Comparison of ENCODE assay signal across 13 mouse cellular contexts in the genomic region with DNA sequence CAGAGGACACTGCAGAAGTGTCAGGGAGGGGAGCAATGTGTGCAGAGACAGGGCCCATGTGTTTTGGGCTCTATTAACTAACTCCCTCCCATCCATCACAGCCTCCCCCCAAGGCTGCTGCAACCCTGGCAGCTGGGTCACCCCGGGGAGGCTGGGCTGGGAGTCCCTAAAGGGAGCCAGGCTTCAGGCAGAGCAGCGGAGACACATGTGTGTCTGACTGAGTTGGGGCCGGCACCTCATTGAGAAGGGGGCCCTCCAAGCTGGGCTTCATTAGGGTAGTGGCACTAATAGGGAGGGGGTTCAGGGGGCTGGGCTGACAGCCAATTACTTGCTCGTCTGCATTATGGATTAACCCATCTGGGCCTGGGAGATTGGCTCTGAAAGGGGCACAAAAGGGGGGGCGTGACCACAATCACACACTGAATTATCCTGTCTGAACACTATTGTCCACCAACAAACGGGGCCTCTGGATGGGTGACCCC. TPM values are rescaled to one million over a fixed set of nuclear protein-coding genes. Genes with fewer than 3 reads are reported as not detected.
DNase-seq lines count a peak whose midpoint lies in the region; ATAC-seq and TF ChIP-seq lines count a peak whose summit lies in the region.
"Had no signal": no experiment of that assay in that cellular context is flagged by ENCODE, and none has a peak within 500 bp of the region (broad histone marks: within the 10 kb centered on the region; RNA-seq: fewer than 3 reads in every experiment).

No protein-coding gene starts in this region.

- H3K9ac ChIP-seq in lung, embryonic 15.5 days = no peak overlapping the region
- no peak overlapping the region for H3K9ac ChIP-seq in lung, postnatal 0 days (replicated peaks; ENCODE audit: low read depth)
- no peak overlapping the region for H3K9ac ChIP-seq in forebrain, embryonic 12.5 days
- no peak overlapping the region for H3K9ac ChIP-seq in midbrain, embryonic 12.5 days (replicated peaks)
- no peak overlapping the region for H3K9ac ChIP-seq in stomach, postnatal 0 days (ENCODE audit: low read length)
- H3K9ac ChIP-seq: limb, embryonic 12.5 days had no signal

- H3K9me3 ChIP-seq in lung, embryonic 15.5 days = no peaks in the 10 kb centered on the region
- H3K9me3 ChIP-seq in lung, postnatal 0 days (ENCODE audit: low read length) = no peaks in the 10 kb centered on the region
- no peaks in the 10 kb centered on the region for H3K9me3 ChIP-seq in forebrain, embryonic 12.5 days
- no peaks in the 10 kb centered on the region for H3K9me3 ChIP-seq in midbrain, embryonic 12.5 days
- no peaks in the 10 kb centered on the region for H3K9me3 ChIP-seq in stomach, postnatal 0 days (ENCODE audit: control insufficient read depth, low read length)
- H3K9me3 ChIP-seq: limb, embryonic 12.5 days had no signal

- no peak for TF ChIP-seq EP300 in lung, postnatal 0 days (IDR thresholded peaks at IDR 0.05)
- TF ChIP-seq EP300 in stomach, postnatal 0 days (optimal IDR thresholded peaks at IDR 0.05) = no peak

- peaks cover 83% of the 10 kb centered on the region for H3K27me3 ChIP-seq in lung, embryonic 15.5 days
- peaks cover 43% of the 10 kb centered on the region for H3K27me3 ChIP-seq in lung, postnatal 0 days (replicated peaks; ENCODE audit: insufficient read depth, low read length)
- peaks cover 46% of the 10 kb centered on the region for H3K27me3 ChIP-seq in forebrain, embryonic 12.5 days
- peaks cover 88% of the 10 kb centered on the region for H3K27me3 ChIP-seq in midbrain, embryonic 12.5 days
- peaks cover 6% of the 10 kb centered on the region; the same call in 1 of the 2 replicates for H3K27me3 ChIP-seq in stomach, postnatal 0 days (ENCODE audit: control insufficient read depth, insufficient read depth, low read length)

- WGBS in lung, embryonic 15.5 days = 11% methylated on average over 6 of the region's 6 CpGs
- 21% methylated on average over 6 of the region's 6 CpGs for WGBS in lung, postnatal 0 days
- 0% methylated on average over 6 of the region's 6 CpGs for WGBS in forebrain, embryonic 12.5 days
- WGBS in midbrain, embryonic 12.5 days = 4% methylated on average over 6 of the region's 6 CpGs
- WGBS in stomach, postnatal 0 days = 16% methylated on average over 6 of the region's 6 CpGs

- H3K4me2 ChIP-seq in lung, embryonic 15.5 days = no peak overlapping the region
- no peak overlapping the region for H3K4me2 ChIP-seq in lung, postnatal 0 days (replicated peaks; ENCODE audit: low read depth, low read length)
- H3K4me2 ChIP-seq in forebrain, embryonic 12.5 days = peak overlapping the region; percentile 10
- H3K4me2 ChIP-seq in midbrain, embryonic 12.5 days (replicated peaks) = peak overlapping the region; percentile 12; the same call in 1 of the 2 replicates
- H3K4me2 ChIP-seq in stomach, postnatal 0 days (replicated peaks; ENCODE audit: low read depth) = no peak overlapping the region
- H3K4me2 ChIP-seq: limb, embryonic 12.5 days had no signal

- ATAC-seq in lung, embryonic 15.5 days (ENCODE audit: borderline replicate concordance, extremely low read depth, low FRiP score, low TSS enrichment) = peak; percentile 77
- ATAC-seq in lung, postnatal 0 days = no peak
- peak; percentile 80 for ATAC-seq in forebrain, embryonic 12.5 days (ENCODE audit: low FRiP score)
- ATAC-seq in midbrain, embryonic 12.5 days (ENCODE audit: low FRiP score, low read depth) = peak; percentile 81
- ATAC-seq in stomach, postnatal 0 days (ENCODE audit: low FRiP score, low TSS enrichment) = no peak

- intact Hi-C loops in heart, postnatal 10 days (cut with DNase I) = no loop called here

- TF ChIP-seq CTCF in lung, postnatal 0 days (IDR thresholded peaks at IDR 0.05) = no peak
- TF ChIP-seq CTCF in stomach, postnatal 0 days (IDR thresholded peaks at IDR 0.05; ENCODE audit: low read depth) = no peak

- H3K36me3 ChIP-seq in lung, embryonic 15.5 days = no peaks in the 10 kb centered on the region
- H3K36me3 ChIP-seq in lung, postnatal 0 days (ENCODE audit: insufficient read depth, low read length) = no peaks in the 10 kb centered on the region
- H3K36me3 ChIP-seq in forebrain, embryonic 12.5 days (replicated peaks) = no peaks in the 10 kb centered on the region
- H3K36me3 ChIP-seq in midbrain, embryonic 12.5 days = no peaks in the 10 kb centered on the region
- H3K36me3 ChIP-seq in stomach, postnatal 0 days (ENCODE audit: control insufficient read depth, insufficient read depth, low read length) = no peaks in the 10 kb centered on the region
- H3K36me3 ChIP-seq: limb, embryonic 12.5 days had no signal

- no peak for DNase-seq in lung, postnatal 0 days (ENCODE audit: low spot score)
- DNase-seq in retina, postnatal 1 day = peak; percentile 86
- no peak for DNase-seq in heart, postnatal 10 days
- no peak for DNase-seq in stomach, postnatal 0 days (ENCODE audit: low spot score)
- DNase-seq: cerebellum, postnatal 36 days; layer of hippocampus, adult 9-11 months; lung, adult 2 months; thymus, postnatal 14 days had no signal

- peaks cover 22% of the 10 kb centered on the region for H3K4me1 ChIP-seq in lung, embryonic 15.5 days
- H3K4me1 ChIP-seq in lung, postnatal 0 days (ENCODE audit: insufficient read depth, low read depth, low read length) = no peaks in the 10 kb centered on the region
- H3K4me1 ChIP-seq in forebrain, embryonic 12.5 days = peaks cover 79% of the 10 kb centered on the region
- H3K4me1 ChIP-seq in midbrain, embryonic 12.5 days = peaks cover 73% of the 10 kb centered on the region
- no peaks in the 10 kb centered on the region for H3K4me1 ChIP-seq in stomach, postnatal 0 days (replicated peaks; ENCODE audit: control insufficient read depth, insufficient read depth)

- H3K27ac ChIP-seq in lung, embryonic 15.5 days = no peak overlapping the region
- H3K27ac ChIP-seq in lung, postnatal 0 days (ENCODE audit: low read length) = no peak overlapping the region
- H3K27ac ChIP-seq in forebrain, embryonic 12.5 days = peak overlapping the region; percentile 78
- H3K27ac ChIP-seq in midbrain, embryonic 12.5 days (replicated peaks) = peak overlapping the region; percentile 64
- H3K27ac ChIP-seq in stomach, postnatal 0 days (replicated peaks) = no peak overlapping the region
- H3K27ac ChIP-seq: limb, embryonic 12.5 days had no signal

- no peak overlapping the region for H3K4me3 ChIP-seq in lung, embryonic 15.5 days
- no peak overlapping the region for H3K4me3 ChIP-seq in lung, postnatal 0 days (ENCODE audit: low read depth, low read length)
- no peak overlapping the region for H3K4me3 ChIP-seq in forebrain, embryonic 12.5 days (replicated peaks)
- no peak overlapping the region for H3K4me3 ChIP-seq in midbrain, embryonic 12.5 days
- H3K4me3 ChIP-seq in stomach, postnatal 0 days (ENCODE audit: low read depth, low read length) = no peak overlapping the region
- H3K4me3 ChIP-seq: limb, embryonic 12.5 days had no signal

RNA-seq across cellular contexts. Expression of gene Robo3, which starts 21.0 kb away (rescaled TPM):
- 0.18 and 0.21 TPM in 2 replicates for polyA plus RNA-seq in lung, embryonic 15.5 days (2015; fragmentation: Nextera tagmentation; extraction: Ambion mirVana)
- 0.08 and 0.14 TPM in 2 replicates for polyA plus RNA-seq in lung, postnatal 0 days (2015; fragmentation: Nextera tagmentation; extraction: Ambion mirVana)
- polyA plus RNA-seq in forebrain, embryonic 12.5 days (2016; fragmentation: Nextera tagmentation; extraction: Ambion mirVana) = 22.7 and 24.1 TPM in 2 replicates
- 52.2 and 65.0 TPM in 2 replicates for polyA plus RNA-seq in midbrain, embryonic 12.5 days (2016; fragmentation: Nextera tagmentation; extraction: Ambion mirVana)
- not detected for total RNA-seq in heart, postnatal 10 days (2021)
- 0.02 and 0.11 TPM in 2 replicates for polyA plus RNA-seq in stomach, postnatal 0 days (2015; fragmentation: Nextera tagmentation; extraction: Ambion mirVana)
- total RNA-seq: heart, postnatal 25 days had no signal
- polyA plus RNA-seq: limb, embryonic 12.5 days had no signal

RNA-seq across cellular contexts. Expression of gene Msantd2, which starts 35.1 kb away (rescaled TPM):
- 26.1 and 26.9 TPM in 2 replicates for polyA plus RNA-seq in lung, embryonic 15.5 days (2015; fragmentation: Nextera tagmentation; extraction: Ambion mirVana)
- 12.1 and 12.2 TPM in 2 replicates for polyA plus RNA-seq in lung, postnatal 0 days (2015; fragmentation: Nextera tagmentation; extraction: Ambion mirVana)
- polyA plus RNA-seq in forebrain, embryonic 12.5 days (2016; fragmentation: Nextera tagmentation; extraction: Ambion mirVana) = 46.9 and 47.3 TPM in 2 replicates
- 45.7 and 53.3 TPM in 2 replicates for polyA plus RNA-seq in midbrain, embryonic 12.5 days (2016; fragmentation: Nextera tagmentation; extraction: Ambion mirVana)
- 10 to 100 TPM; 11.7 to 16.4 TPM for total RNA-seq in heart, postnatal 10 days (2021)
- 7.5 TPM in 2 replicates for polyA plus RNA-seq in stomach, postnatal 0 days (2015; fragmentation: Nextera tagmentation; extraction: Ambion mirVana)

RNA-seq across cellular contexts. Expression of gene Robo4, which starts 52.4 kb away (rescaled TPM):
- polyA plus RNA-seq in lung, embryonic 15.5 days (2015; fragmentation: Nextera tagmentation; extraction: Ambion mirVana) = 20.6 and 23.7 TPM in 2 replicates
- polyA plus RNA-seq in lung, postnatal 0 days (2015; fragmentation: Nextera tagmentation; extraction: Ambion mirVana) = 18.9 and 21.6 TPM in 2 replicates
- polyA plus RNA-seq in forebrain, embryonic 12.5 days (2016; fragmentation: Nextera tagmentation; extraction: Ambion mirVana) = 4.8 and 5.4 TPM in 2 replicates
- polyA plus RNA-seq in midbrain, embryonic 12.5 days (2016; fragmentation: Nextera tagmentation; extraction: Ambion mirVana) = 6.1 and 6.2 TPM in 2 replicates
- total RNA-seq in heart, postnatal 10 days (2021) = 10 to 100 TPM; 40.9 to 50.6 TPM
- 4.4 and 5.2 TPM in 2 replicates for polyA plus RNA-seq in stomach, postnatal 0 days (2015; fragmentation: Nextera tagmentation; extraction: Ambion mirVana)

Comparison
In these comparisons a context has a peak if more than half of its experiments do, and no peak if none do; other contexts are left out.
1. ATAC-seq: peak in lung, embryonic 15.5 days (single experiment), forebrain, embryonic 12.5 days (single experiment) and midbrain, embryonic 12.5 days (single experiment); none in lung, postnatal 0 days (single experiment) and stomach, postnatal 0 days (single experiment).
2. H3K27ac ChIP-seq: peak in forebrain, embryonic 12.5 days (single experiment) and midbrain, embryonic 12.5 days (single experiment); none in lung, embryonic 15.5 days (single experiment), lung, postnatal 0 days (single experiment) and stomach, postnatal 0 days (single experiment).
3. H3K4me2 ChIP-seq: peak in forebrain, embryonic 12.5 days (single experiment) and midbrain, embryonic 12.5 days (single experiment); none in lung, embryonic 15.5 days (single experiment), lung, postnatal 0 days (single experiment) and stomach, postnatal 0 days (single experiment).
4. RNA of gene Robo3, which starts 21.0 kb away (polyA plus RNA-seq): 52.2 to 65.0 TPM in midbrain, embryonic 12.5 days and 22.7 to 24.1 TPM in forebrain, embryonic 12.5 days; 0.18 to 0.21 TPM in lung, embryonic 15.5 days, 0.02 to 0.11 TPM in stomach, postnatal 0 days and 0.08 to 0.14 TPM in lung, postnatal 0 days; every median in the first group is over 10 times any median in the second.